Mouse (Mus musculus): ENCODE results near the gene Unc45a.

DNA sequence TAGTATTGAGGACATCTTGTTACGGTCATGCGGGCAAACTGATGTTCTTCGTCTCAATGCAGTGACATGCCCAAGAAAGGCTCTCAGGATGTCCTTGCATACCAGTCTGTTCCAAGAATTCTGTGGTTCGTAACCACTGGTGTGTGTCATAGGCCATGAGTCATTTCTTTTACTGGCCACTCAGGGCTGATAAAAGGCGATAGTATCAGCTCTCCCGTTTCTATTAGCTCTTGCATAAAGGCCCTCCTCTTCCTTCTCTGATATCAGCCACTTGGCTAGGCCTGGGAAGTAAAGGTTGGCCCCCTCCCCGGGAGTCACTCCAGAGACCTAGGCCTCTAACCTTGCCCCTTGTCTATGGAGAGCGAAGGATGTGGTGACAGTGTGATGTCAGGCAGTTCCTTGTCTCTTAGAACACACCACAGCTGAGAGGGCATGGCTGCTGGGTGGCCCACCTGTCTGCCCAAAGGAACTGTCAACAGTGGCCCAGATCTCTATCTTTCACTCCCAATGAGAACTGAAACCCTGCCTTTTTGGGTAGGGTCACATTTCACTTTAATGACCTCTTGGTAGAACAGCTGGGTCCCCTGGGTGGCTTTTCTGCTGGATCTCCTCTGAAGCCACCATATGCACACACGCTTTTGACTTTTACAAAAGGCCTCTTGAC lies 34.7 kb upstream of the Unc45a start:
- TF ChIP-seq CTCF (conservative IDR thresholded peaks at IDR 0.05; ENCODE audit: low read length) = no peak
- no peak for TF ChIP-seq POU5F1 (IDR thresholded peaks at IDR 0.05; ENCODE audit: borderline replicate concordance, low read length)
- TF ChIP-seq NANOG (IDR thresholded peaks at IDR 0.05; ENCODE audit: borderline replicate concordance, low read length) = no peak
